Mouse (Mus musculus): ENCODE data around the gene Cd70. TPM values are rescaled to one million over a fixed set of nuclear protein-coding genes. Genes with fewer than 3 reads are reported as not detected.

The Cd70 gene
- not detected in 2 replicates for polyA plus RNA-seq (2016; fragmentation: Nextera tagmentation; extraction: Ambion mirVana)

DNA sequence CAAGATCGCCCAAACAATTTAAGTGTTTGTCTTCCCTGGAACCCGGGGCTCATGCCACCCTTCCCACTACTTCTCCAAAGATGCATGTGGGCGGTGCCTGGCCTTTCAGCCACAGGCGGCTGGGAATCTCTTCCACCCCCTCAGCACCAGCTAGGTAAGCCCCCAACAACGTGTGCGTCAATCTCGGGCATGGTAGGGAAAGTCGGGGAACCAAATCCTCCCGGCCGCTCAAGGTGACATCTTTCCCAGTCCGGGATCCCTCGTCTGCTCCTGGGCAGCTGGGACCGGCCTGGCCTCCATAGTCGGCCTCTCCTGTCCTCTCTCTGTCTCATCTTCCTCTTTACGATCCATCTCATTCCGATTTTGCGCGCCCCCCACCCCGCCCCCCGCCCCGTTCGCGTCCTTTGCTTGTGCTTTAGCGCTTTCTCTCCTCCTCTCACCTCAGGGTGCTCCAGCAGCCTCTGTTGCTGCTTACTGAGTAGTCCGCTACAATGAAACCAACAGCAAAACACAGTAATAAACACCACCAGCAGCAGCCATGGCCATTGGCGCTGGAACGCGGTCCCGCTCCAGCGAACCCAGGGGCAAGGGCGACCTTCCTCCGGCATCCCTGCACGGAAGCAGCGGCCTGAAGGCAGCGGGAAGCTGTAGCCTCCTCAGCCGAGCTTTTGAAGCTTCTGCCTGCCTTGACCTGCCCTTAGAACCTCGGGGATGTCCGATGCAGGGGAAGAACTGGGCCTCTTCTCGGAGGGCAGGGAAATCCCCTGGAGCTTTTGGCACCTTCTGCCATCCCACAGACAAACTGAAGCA, at the start of gene Cd70:
Cd70 (minus strand) TSS at position 784 of the 810 bp plus-strand sequence.
- H3K4me1 ChIP-seq = no peaks in the 10 kb centered on the region
- WGBS (ENCODE audit: insufficient replicate concordance) = 5% methylated on average over 39 of the region's 39 CpGs
- H3K9ac ChIP-seq = no peak within 1 kb of the TSS
- H3K4me3 ChIP-seq = no peak within 1 kb of the TSS
- peaks cover 75% of the 10 kb centered on the region for H3K27me3 ChIP-seq (replicated peaks)
- no peak for ATAC-seq
- H3K27ac ChIP-seq = no peak within 1 kb of the TSS
- peak within 1 kb of the TSS; percentile 27; the same call in 1 of the 2 replicates for H3K4me2 ChIP-seq
- H3K36me3 ChIP-seq = no peaks in the 10 kb centered on the region
- H3K9me3 ChIP-seq (replicated peaks) = peaks cover 8% of the 10 kb centered on the region; the same call in 1 of the 2 replicates

- Histone ChIP-seq H3K27me3 (replicated peaks) (no peaks in the 10 kb centered on the region), H3K4me3 (no peak overlapping the region), H3K4me1 (peaks cover 13% of the 10 kb centered on the region; the same call in 1 of the 2 replicates), H3K36me3 (no peaks in the 10 kb centered on the region), H3K9ac (no peak overlapping the region), H3K9me3 (replicated peaks) (no peaks in the 10 kb centered on the region), H3K27ac (0 out of 2 replicates have a peak overlapping the region, but pooled peaks have one; percentile 7), H3K4me2 (no peak overlapping the region)
- ATAC-seq = peak; percentile 25; the same call in 1 of the 2 replicates
- 31% methylated on average over 3 of the region's 3 CpGs for WGBS (ENCODE audit: insufficient replicate concordance)
Measured at GRCm38 (mm10) chr17:57198252-57198651, 48.7 kb upstream of the Cd70 start.

DNA sequence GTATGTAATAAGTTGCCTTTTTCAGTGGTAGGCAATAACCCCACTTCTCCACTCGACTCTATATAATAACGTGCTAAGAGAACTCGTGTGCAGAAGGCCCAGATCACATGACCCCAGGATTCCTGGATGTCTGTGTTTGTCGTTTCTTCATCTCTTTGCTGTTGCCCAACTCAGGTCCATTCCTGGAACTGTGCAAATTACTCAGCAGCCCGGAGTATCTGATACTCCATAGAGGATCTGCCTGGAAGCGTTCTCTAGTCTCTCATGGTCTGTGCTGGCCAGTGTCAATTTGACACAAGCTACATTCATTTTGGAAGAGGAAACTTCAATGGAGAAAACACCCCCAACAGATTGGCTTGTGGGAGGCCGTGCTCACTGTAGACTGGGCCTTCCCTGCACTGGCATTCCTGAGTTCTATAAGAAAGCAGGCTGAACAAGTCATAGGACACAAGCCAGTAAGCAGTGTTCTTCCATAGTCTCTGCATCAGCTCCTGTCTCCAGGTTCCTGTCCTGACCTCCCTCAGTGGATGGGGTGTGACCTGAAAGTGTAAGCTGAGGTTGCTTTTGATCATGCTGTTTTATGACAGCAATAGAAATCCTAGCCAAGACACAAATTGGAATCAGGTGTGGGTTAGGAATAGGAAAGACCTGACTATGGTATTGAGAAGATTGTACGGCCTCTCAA, 45.9 kb upstream of the Cd70 start:
- no peaks in the 10 kb centered on the region for H3K27me3 ChIP-seq (replicated peaks)
- no peaks in the 10 kb centered on the region for H3K9me3 ChIP-seq (replicated peaks)
- ATAC-seq = no peak
- H3K36me3 ChIP-seq = no peaks in the 10 kb centered on the region
- no peak overlapping the region for H3K9ac ChIP-seq
- 71% methylated on average over 8 of the region's 8 CpGs for whole genome bisulfite sequencing (ENCODE audit: insufficient replicate concordance)
- no peak overlapping the region for H3K27ac ChIP-seq
- no peak overlapping the region for H3K4me2 ChIP-seq
- H3K4me1 ChIP-seq = no peaks in the 10 kb centered on the region
- H3K4me3 ChIP-seq = no peak overlapping the region

GRCm38 (mm10) chr17:57194771-57195170, 45.2 kb upstream of the Cd70 start:
- Histone ChIP-seq H3K4me3 (no peak overlapping the region), H3K9ac (no peak overlapping the region), H3K36me3 (no peaks in the 10 kb centered on the region), H3K27ac (no peak overlapping the region), H3K4me1 (no peaks in the 10 kb centered on the region), H3K9me3 (replicated peaks) (no peaks in the 10 kb centered on the region), H3K27me3 (replicated peaks) (no peaks in the 10 kb centered on the region), H3K4me2 (no peak overlapping the region)
- no peak for ATAC-seq
- WGBS (ENCODE audit: insufficient replicate concordance) = 53% methylated on average over 3 of the region's 3 CpGs

DNA sequence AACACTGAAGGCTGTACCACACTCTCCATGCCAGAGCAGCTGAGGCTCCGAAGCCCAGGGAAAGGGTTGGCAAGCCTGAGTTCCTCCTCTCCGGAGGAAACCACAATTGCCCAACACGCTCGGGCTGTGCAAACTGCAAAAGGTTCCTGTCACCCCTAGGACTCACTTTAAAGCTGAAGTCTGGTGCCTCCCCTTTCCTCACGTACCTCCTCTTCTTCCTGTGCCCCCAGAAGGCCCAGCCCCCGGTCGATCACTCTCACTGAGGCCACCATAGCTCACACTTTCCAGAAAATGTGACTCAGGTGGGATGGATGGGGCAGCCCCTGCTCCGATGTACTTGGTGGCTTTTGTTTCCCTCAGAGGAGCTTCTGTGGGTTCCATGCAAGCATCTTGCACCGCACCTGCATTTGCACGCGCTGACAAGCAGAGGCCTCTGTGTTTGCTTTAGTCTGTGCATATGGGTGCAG, 44.5 kb upstream of the Cd70 start, which contains the start of gene Tnfsf14:
Tnfsf14 (minus strand) TSS at position 137 of the 467 bp plus-strand sequence.
- Histone ChIP-seq H3K27me3 (replicated peaks) (no peaks in the 10 kb centered on the region), H3K4me1 (peaks cover 1% of the 10 kb centered on the region), H3K27ac (no peak within 1 kb of the TSS), H3K4me2 (peak within 1 kb of the TSS; percentile 7), H3K9ac (no peak within 1 kb of the TSS), H3K36me3 (no peaks in the 10 kb centered on the region), H3K4me3 (peak within 1 kb of the TSS; percentile 14; the same call in 1 of the 2 replicates), H3K9me3 (replicated peaks) (no peaks in the 10 kb centered on the region)
- 23% methylated on average over 11 of the region's 11 CpGs for WGBS (ENCODE audit: insufficient replicate concordance)
- peak; percentile 28; the same call in 1 of the 2 replicates for ATAC-seq

- peak; percentile 48; the same call in 1 of the 2 replicates for ATAC-seq
- H3K4me3 ChIP-seq = no peak overlapping the region
- 0 out of 2 replicates have a peak overlapping the region, but pooled peaks have one; percentile 30 for H3K4me2 ChIP-seq
- H3K9ac ChIP-seq = no peak overlapping the region
- H3K27me3 ChIP-seq (replicated peaks) = no peaks in the 10 kb centered on the region
- H3K9me3 ChIP-seq (replicated peaks) = no peaks in the 10 kb centered on the region
- 22% methylated on average over 12 of the region's 12 CpGs for WGBS (ENCODE audit: insufficient replicate concordance)
- peaks cover 20% of the 10 kb centered on the region for H3K4me1 ChIP-seq
- H3K27ac ChIP-seq = 0 out of 2 replicates have a peak overlapping the region, but pooled peaks have one; percentile 1
- H3K36me3 ChIP-seq = no peaks in the 10 kb centered on the region
Measured at GRCm38 (mm10) chr17:57188510-57189192, 39.1 kb upstream of the Cd70 start.

DNA sequence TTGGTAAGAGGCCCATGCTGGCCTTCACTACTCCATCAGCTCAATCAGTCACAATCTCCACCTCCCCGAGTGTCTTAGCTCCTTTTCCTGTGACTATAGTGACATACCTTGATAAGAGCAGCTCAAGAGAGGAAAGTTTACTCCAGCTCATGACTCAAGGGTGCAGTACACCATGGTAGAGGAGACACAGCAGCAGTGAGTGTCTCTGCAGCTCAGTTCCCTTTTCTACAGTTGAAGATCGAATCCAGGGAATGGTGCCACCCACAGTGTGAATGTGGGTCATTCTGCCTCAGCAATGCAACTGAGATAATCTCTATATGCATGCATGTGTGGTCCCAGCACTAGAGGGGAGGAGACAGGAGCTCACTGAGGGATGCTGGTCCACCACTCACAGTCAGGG, 36.1 kb upstream of the Cd70 start:
- H3K9ac ChIP-seq = no peak overlapping the region
- H3K4me1 ChIP-seq = peaks cover 20% of the 10 kb centered on the region
- H3K36me3 ChIP-seq = no peaks in the 10 kb centered on the region
- no peaks in the 10 kb centered on the region; the same call in 1 of the 2 replicates for H3K27me3 ChIP-seq (replicated peaks)
- H3K4me3 ChIP-seq = no peak overlapping the region
- no peaks in the 10 kb centered on the region for H3K9me3 ChIP-seq (replicated peaks)
- ATAC-seq = no peak
- H3K27ac ChIP-seq = no peak overlapping the region
- WGBS (ENCODE audit: insufficient replicate concordance) = 25% methylated on average over 2 of the region's 2 CpGs
- H3K4me2 ChIP-seq = no peak overlapping the region

DNA sequence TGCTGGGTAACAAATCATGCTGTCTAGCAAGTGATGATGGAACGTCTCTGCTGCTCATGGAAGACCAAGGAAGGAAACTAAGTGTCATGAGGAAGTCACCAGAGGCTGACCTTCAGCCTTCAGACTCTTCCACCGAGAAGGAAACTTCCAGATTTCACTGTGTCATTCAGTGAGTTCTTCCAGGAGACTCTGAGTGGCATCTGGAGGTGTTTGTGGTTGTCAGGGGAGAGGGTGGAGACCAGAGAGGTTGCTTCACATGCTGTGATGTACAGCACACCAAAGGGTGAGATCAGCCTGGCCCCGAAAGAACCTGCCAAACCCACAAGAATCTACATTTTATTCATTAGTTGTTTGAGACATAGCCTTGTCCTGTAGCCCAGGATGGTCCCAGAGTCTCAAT, 33.3 kb upstream of the Cd70 start:
- Histone ChIP-seq H3K4me1 (peaks cover 7% of the 10 kb centered on the region; the same call in 1 of the 2 replicates), H3K4me3 (no peak overlapping the region), H3K27me3 (replicated peaks) (no peaks in the 10 kb centered on the region; the same call in 1 of the 2 replicates), H3K4me2 (no peak overlapping the region), H3K27ac (no peak overlapping the region), H3K9ac (no peak overlapping the region), H3K9me3 (replicated peaks) (no peaks in the 10 kb centered on the region), H3K36me3 (no peaks in the 10 kb centered on the region)
- WGBS (ENCODE audit: insufficient replicate concordance) = 25% methylated on average over 3 of the region's 3 CpGs
- no peak for ATAC-seq

GRCm38 (mm10) chr17:57180363-57180762, 30.8 kb upstream of the Cd70 start:
- H3K36me3 ChIP-seq = no peaks in the 10 kb centered on the region
- no peak for ATAC-seq
- H3K4me3 ChIP-seq = no peak overlapping the region
- no peak overlapping the region for H3K4me2 ChIP-seq
- no peaks in the 10 kb centered on the region; the same call in 1 of the 2 replicates for H3K27me3 ChIP-seq (replicated peaks)
- no peaks in the 10 kb centered on the region for H3K4me1 ChIP-seq
- no peak overlapping the region for H3K9ac ChIP-seq
- WGBS (ENCODE audit: insufficient replicate concordance) = 30% methylated on average over 8 of the region's 8 CpGs
- no peaks in the 10 kb centered on the region for H3K9me3 ChIP-seq (replicated peaks)
- no peak overlapping the region for H3K27ac ChIP-seq

DNA sequence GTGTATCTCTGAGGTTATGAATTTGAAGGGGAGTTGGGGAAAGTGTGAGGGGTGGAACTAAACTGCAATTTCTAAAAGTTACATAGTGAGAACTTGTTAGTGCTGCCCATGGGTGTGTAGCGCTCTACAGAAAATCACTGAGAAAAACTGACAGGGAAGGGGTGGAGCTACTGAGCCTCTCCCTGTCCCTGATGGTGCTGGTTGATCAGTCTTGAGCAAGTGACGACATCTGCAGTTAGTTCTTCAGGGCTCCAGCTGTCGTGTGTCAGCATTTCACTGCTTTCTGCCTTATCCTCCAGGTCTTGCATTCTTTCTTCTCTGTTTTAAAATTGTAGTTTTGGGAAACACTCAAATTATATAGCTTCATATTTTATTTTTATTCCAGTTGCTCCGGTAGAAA, 23.8 kb upstream of the Cd70 start:
- H3K27ac ChIP-seq = no peak overlapping the region
- H3K9ac ChIP-seq = no peak overlapping the region
- H3K36me3 ChIP-seq = no peaks in the 10 kb centered on the region
- no peak overlapping the region for H3K4me2 ChIP-seq
- no peak overlapping the region for H3K4me3 ChIP-seq
- peaks cover 9% of the 10 kb centered on the region for H3K4me1 ChIP-seq
- no peaks in the 10 kb centered on the region for H3K9me3 ChIP-seq (replicated peaks)
- WGBS (ENCODE audit: insufficient replicate concordance) = 41% methylated on average over 4 of the region's 4 CpGs
- peak; percentile 46; the same call in 1 of the 2 replicates for ATAC-seq
- no peaks in the 10 kb centered on the region for H3K27me3 ChIP-seq (replicated peaks)

- WGBS (ENCODE audit: insufficient replicate concordance) = 66% methylated on average over 5 of the region's 5 CpGs
- no peak for ATAC-seq
Measured at GRCm38 (mm10) chr17:57172378-57172777, 22.8 kb upstream of the Cd70 start.

More at GRCm38 (mm10) chr17:57172378-57172777, 22.8 kb upstream of the Cd70 start:
- Histone ChIP-seq H3K27ac (no peak overlapping the region), H3K36me3 (no peaks in the 10 kb centered on the region), H3K9ac (no peak overlapping the region), H3K4me1 (peaks cover 9% of the 10 kb centered on the region), H3K27me3 (replicated peaks) (no peaks in the 10 kb centered on the region), H3K9me3 (replicated peaks) (no peaks in the 10 kb centered on the region), H3K4me2 (no peak overlapping the region), H3K4me3 (no peak overlapping the region)

All from liver, embryonic 12.5 days (tissue).